Mouse (Mus musculus) heart, adult 2 months (tissue): ENCODE results near the gene Pard6b. TPM values are rescaled to one million over a fixed set of nuclear protein-coding genes. Genes with fewer than 3 reads are reported as not detected.
"Not testable (repeated sequence)": the region's sequence is repeated elsewhere in the genome, so short reads cannot be mapped to it uniquely, and the experiment has no call there.

Source experiments
- DNase-seq, 2 experiments: peaks; one replicate each; pipeline ENCODE4 v3.0.0; 2021
- H3K27ac ChIP-seq: fragments of 200-600 bp; 2 replicates; pipeline ENCODE4 v1.8.1; 2022
- H3K27me3 ChIP-seq: fragments of 200-500 bp; 2 replicates; pipeline ENCODE4 v1.6.1; 2012; ENCODE audit warnings: mild to moderate bottlenecking, low read length, inconsistent platforms, mixed read lengths; ENCODE audit not compliant: control insufficient read depth, insufficient read depth
- H3K36me3 ChIP-seq: fragments of 200-500 bp; 2 replicates; pipeline ENCODE4 v1.6.1; 2012; ENCODE audit warnings: low read length, inconsistent platforms; ENCODE audit not compliant: control insufficient read depth, insufficient read depth
- H3K4me1 ChIP-seq: fragments of 200-500 bp; 2 replicates; pipeline ENCODE4 v1.6.1; 2011; ENCODE audit warnings: low read length; ENCODE audit not compliant: control insufficient read depth, insufficient read depth
- H3K4me3 ChIP-seq: fragments of 200-600 bp; 2 replicates; pipeline ENCODE4 v1.8.1; 2022
- H3K79me2 ChIP-seq: fragments of 200-500 bp; replicated peaks from 2 replicates; pipeline ENCODE4 v1.6.1; 2012; ENCODE audit warnings: mild to moderate bottlenecking, inconsistent platforms, low read length, moderate library complexity, mixed read lengths; ENCODE audit not compliant: control insufficient read depth, insufficient read depth
- H3K9ac ChIP-seq: fragments of 200-500 bp; 2 replicates; pipeline ENCODE4 v1.6.1; 2012; ENCODE audit warnings: low read depth, mild to moderate bottlenecking, control low read depth, inconsistent platforms, low read length, mixed read lengths
- CTCF ChIP-seq: fragments of 200-600 bp; IDR thresholded peaks from 2 replicates; pipeline ENCODE4 v1.8.1; 2022; ENCODE audit warnings: antibody characterized with exemption, mild to moderate bottlenecking, moderate library complexity
- EP300 ChIP-seq: fragments of 200-500 bp; IDR thresholded peaks from 2 replicates; pipeline ENCODE4 v1.6.1; 2011; ENCODE audit warnings: low read depth, low read length, control low read depth; ENCODE audit not compliant: insufficient read depth
- POLR2A ChIP-seq: fragments of 200-500 bp; IDR thresholded peaks from 2 replicates; pipeline ENCODE4 v1.6.1; 2011; ENCODE audit warnings: mild to moderate bottlenecking, low read depth, low read length, control low read depth; ENCODE audit not compliant: insufficient read depth
- WGBS: fragments of 180-500 bp; shearing (Covaris S2); methylation state at CpG from one replicate; pipeline ENCODE4 v1.1.7; 2018; 5-methylcytosine and 5-hydroxymethylcytosine counted together
- intact Hi-C: fragments of 180-260 bp; cut with DNase I; formaldehyde crosslinking; loops from one replicate; pipeline ENCODE4 v1.15.1; 2025
- polyA plus RNA-seq: library from polyadenylated mRNA; depleted of rRNA; stranded (reverse); fragments of >200 nt; gene quantifications from 2 replicates; pipeline ENCODE4 v1.2.3, GENCODE M21; 2012
- total RNA-seq, 2 experiments: library from RNA; stranded (reverse); gene quantifications; 2 replicates each; pipeline ENCODE4 v1.2.3; 2021

Gene Pard6b
- total and polyA plus RNA-seq, 3 experiments: 2.0 to 2.4 (median 2.2) TPM

DNA sequence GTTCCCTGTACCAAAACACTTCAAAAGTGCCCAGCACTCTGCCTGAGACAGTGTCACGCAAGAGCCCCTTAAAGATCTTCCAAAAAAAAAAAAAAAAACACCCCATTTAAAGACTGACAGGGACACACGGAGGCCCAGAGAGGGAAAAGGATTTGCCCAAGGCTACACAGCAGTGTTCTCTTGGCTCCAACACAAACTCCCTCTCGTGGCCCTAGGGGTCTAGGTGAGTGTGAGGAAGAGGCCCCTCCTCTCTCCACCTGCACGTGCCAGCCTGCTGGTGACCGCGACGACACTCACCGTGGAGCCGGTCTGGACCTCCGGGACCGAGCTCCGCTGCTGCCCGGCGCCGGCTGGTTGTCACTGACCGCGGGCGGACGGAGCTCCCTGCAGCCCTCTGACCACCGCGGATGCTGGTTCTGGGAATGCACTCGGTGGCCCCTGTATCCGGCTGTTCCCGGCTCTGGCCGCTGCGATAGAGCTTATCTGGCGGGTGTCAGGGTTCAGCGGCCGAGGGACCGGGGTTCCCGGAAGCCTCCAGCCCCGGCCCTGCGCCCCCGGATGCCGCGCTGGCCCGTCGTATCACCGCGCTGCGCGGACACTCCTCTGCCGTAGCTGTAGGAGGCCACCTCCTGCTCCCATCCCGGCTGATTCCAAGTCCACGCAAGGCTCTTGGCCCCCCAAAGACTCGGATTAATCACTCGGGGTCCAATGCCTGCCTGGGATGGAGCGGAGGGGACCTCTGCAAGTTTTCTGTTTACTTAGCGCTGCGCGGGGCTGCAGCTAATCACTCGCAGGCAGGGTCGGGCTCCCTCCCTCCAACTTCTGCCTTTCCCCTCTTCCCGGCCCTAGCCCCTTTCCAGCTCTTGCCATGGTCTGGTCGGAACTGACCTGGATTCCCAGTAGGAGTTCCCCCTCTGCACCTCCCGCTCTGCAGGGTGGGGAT lies 30.5 kb upstream of the Pard6b start:
- no peak overlapping the region for H3K27ac ChIP-seq
- no peaks in the 10 kb centered on the region for H3K79me2 ChIP-seq
- 0 out of 2 replicates have a peak, but pooled peaks cover 1% of the 10 kb centered on the region for H3K4me1 ChIP-seq
- no peak for TF ChIP-seq POLR2A
- TF ChIP-seq CTCF: no peak
- no peak for TF ChIP-seq EP300
- WGBS: 2% methylated on average over 56 of the region's 56 CpGs
- peak overlapping the region; percentile 46 for H3K4me3 ChIP-seq
- H3K36me3 ChIP-seq: no peaks in the 10 kb centered on the region
- H3K27me3 ChIP-seq: peaks cover 5% of the 10 kb centered on the region
- DNase-seq: peak; percentile 45 to 55
- peak overlapping the region; percentile 30 for H3K9ac ChIP-seq
- intact Hi-C loops: no loop called here

DNA sequence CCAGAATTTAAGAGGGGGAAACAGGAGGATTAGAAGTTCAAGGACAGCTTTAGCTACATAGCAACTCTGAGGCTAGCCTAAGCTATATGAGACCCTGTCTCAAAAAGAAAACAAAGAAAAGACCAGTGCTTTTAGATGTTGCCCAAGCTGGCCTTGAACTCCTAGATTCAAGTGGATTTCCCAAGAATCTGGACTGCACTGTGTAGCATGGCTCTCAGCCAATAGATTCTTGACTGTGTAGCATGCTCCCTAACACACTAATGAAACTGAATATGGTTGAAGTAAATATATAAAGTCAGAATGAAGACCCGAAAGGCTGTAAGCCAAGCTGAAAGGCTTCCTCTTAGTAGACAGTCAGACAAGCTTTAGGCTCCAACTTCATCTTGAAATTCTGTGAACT lies 28.6 kb upstream of the Pard6b start:
- TF ChIP-seq EP300 (no peak), CTCF (no peak), POLR2A (no peak)
- 91% methylated on average over 1 of the region's 1 CpGs for WGBS
- Histone ChIP-seq H3K9ac (no peak overlapping the region), H3K4me1 (0 out of 2 replicates have a peak, but pooled peaks cover 1% of the 10 kb centered on the region), H3K27ac (no peak overlapping the region), H3K27me3 (peaks cover 5% of the 10 kb centered on the region), H3K79me2 (no peaks in the 10 kb centered on the region), H3K4me3 (no peak overlapping the region), H3K36me3 (no peaks in the 10 kb centered on the region)
- intact Hi-C loops: loop anchor here (1.0 kb wide), 1 partner anchor 46 kb away; no protein-coding TSS in a partner anchor
- DNase-seq: no peak

DNA sequence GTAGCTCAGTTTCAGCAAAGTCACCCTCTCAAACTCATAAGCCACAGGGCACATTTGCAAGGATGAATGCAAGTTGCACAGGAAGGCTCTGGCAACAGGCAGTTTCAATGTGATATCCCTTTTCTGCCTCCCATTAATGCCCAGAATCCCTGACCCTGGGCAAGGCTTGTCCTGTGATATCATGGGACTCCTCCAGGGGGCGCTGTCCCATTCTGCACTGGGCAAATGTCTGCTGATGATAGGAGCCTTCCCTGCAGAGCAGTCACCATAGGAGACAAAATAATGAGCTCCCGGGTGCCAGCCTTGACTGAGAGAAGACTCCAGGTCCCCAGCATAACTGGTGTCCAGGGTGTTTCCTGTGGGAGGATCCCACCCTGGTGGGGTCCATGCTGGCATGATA lies 28.1 kb upstream of the Pard6b start:
- intact Hi-C loops: loop anchor here (1.0 kb wide), 1 partner anchor 46 kb away; no protein-coding TSS in a partner anchor
- no peaks in the 10 kb centered on the region for H3K79me2 ChIP-seq
- 25% methylated on average over 2 of the region's 2 CpGs for WGBS
- H3K27me3 ChIP-seq: peaks cover 5% of the 10 kb centered on the region
- H3K27ac ChIP-seq: no peak overlapping the region
- H3K4me1 ChIP-seq: 0 out of 2 replicates have a peak, but pooled peaks cover 1% of the 10 kb centered on the region
- peak; percentile 27 to 48 for DNase-seq
- no peak overlapping the region for H3K4me3 ChIP-seq
- H3K9ac ChIP-seq: no peak overlapping the region
- no peaks in the 10 kb centered on the region for H3K36me3 ChIP-seq
- no peak for TF ChIP-seq POLR2A
- peak; percentile 77 for TF ChIP-seq CTCF

DNA sequence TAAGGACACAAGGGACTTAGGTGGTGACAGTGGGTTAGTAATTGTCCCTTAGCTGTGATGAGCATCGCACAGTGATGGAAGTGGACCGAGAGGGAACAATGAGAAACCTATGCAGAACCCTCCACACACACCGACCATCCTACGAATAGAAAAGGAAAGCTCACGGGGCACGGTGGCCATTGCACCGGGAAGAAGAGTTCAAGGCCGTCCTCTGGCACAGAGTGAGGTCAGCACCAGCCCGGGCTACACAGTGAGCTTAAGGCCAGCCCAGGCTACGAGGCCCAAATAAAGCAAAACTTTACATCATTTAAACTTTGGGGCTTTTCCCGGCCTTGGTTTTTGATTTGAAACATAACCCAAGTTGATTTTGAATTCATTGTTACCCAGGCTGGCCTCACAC lies 26.7 kb upstream of the Pard6b start:
- Histone ChIP-seq H3K27ac (no peak overlapping the region), H3K27me3 (peaks cover 5% of the 10 kb centered on the region), H3K36me3 (no peaks in the 10 kb centered on the region), H3K79me2 (no peaks in the 10 kb centered on the region), H3K9ac (no peak overlapping the region), H3K4me3 (no peak overlapping the region), H3K4me1 (0 out of 2 replicates have a peak, but pooled peaks cover 1% of the 10 kb centered on the region)
- DNase-seq: no peak
- TF ChIP-seq EP300 (no peak), CTCF (no peak), POLR2A (no peak)
- WGBS: 93% methylated on average over 11 of the region's 11 CpGs
- intact Hi-C loops: no loop called here

DNA sequence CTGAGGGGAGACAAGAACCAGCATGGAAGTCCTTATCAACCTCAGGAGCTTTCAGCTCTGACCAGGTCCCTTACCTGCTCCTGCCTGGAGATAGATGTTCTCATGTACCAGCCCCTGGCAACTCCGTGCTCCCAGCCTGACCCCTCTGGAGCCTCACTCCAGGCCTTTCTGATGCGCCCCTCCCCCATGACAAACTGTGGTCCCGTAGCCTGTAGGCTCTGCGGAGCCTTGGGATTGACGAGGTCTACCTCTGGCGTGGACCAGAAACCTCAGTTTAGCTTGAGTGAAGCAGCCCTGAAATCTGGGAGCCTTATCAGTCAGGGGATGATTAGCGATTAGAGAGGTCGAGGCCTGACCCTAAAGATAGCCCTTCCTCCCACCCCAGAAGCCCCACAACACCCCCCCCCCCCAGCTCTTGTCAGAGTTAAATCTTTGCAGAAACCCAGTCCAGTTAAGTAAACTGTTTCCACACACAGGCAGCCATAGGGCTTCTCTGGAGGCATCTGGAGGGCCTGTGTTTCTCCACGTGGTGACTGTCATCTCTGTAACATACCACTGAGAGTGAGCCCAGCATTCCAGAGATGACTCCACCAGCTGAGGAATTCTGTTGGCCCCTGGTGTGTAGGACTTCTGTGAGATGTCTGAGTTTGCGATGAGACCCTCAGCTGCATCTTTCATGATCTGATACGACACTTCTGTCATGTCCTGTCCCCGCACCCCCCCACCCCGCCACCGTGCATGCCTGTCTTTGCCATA lies 24.7 kb upstream of the Pard6b start:
- WGBS: 49% methylated on average over 14 of the region's 14 CpGs
- Histone ChIP-seq H3K27me3 (no peaks in the 10 kb centered on the region), H3K36me3 (no peaks in the 10 kb centered on the region), H3K4me3 (no peak overlapping the region), H3K9ac (no peak overlapping the region), H3K27ac (no peak overlapping the region), H3K79me2 (no peaks in the 10 kb centered on the region), H3K4me1 (no peaks in the 10 kb centered on the region)
- no peak for TF ChIP-seq CTCF
- TF ChIP-seq EP300: no peak
- no peak for TF ChIP-seq POLR2A
- intact Hi-C loops: no loop called here
- no peak for DNase-seq

DNA sequence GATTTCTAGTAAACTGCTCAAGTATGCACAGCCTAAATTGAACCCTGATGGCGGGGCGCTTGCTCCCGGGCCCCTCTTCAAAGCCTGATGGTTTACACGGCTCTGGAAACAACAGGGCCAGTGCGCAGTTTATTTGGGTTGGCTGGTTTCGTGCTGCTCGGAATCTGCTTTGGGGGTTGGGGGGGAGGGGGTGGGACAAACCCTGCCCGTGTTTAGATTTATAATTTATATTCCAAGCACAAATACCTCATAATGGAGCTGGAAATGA lies 24.2 kb upstream of the Pard6b start:
- no peaks in the 10 kb centered on the region for H3K36me3 ChIP-seq
- H3K4me1 ChIP-seq: no peaks in the 10 kb centered on the region
- WGBS: 61% methylated on average over 8 of the region's 8 CpGs
- H3K4me3 ChIP-seq: no peak overlapping the region
- H3K79me2 ChIP-seq: no peaks in the 10 kb centered on the region
- no peak overlapping the region for H3K27ac ChIP-seq
- TF ChIP-seq EP300 (no peak), POLR2A (no peak), CTCF (no peak)
- H3K9ac ChIP-seq: no peak overlapping the region
- intact Hi-C loops: no loop called here
- no peaks in the 10 kb centered on the region for H3K27me3 ChIP-seq
- no peak for DNase-seq

DNA sequence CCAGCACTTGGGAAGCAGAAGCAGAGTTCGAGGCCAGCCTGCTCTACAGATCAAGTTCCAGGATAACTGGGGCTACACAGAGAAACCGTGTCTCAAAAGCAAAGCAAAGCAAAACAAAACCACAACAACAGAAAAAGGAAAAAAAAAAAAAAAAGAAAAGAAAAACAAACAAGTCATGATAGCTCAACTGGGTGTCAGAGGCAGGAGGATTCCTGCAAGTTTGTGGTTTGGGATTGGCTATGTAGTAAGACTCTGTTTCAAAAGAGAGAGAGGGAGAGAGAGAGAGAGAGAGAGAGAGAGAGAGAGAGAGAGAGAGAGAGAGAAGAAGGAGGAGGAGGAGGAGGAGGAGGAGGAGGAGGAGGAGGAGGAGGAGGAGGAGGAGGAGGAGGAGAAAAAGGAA lies 22.9 kb upstream of the Pard6b start:
- H3K27me3 ChIP-seq: not testable (repeated sequence)
- 75% methylated on average over 2 of the region's 2 CpGs for WGBS

More for the DNA sequence above, 22.9 kb upstream of the Pard6b start:
- intact Hi-C loops, H3K36me3 ChIP-seq, H3K79me2 ChIP-seq, H3K4me3 ChIP-seq, H3K4me1 ChIP-seq, H3K9ac ChIP-seq, H3K27ac ChIP-seq, DNase-seq: not testable (repeated sequence)
